Mouse (Mus musculus): ENCODE measurements around the gene Slc34a3.
A peak's percentile ranks its signal among the peaks of the same experiment; 100 is the strongest.

The Slc34a3 gene

DNA sequence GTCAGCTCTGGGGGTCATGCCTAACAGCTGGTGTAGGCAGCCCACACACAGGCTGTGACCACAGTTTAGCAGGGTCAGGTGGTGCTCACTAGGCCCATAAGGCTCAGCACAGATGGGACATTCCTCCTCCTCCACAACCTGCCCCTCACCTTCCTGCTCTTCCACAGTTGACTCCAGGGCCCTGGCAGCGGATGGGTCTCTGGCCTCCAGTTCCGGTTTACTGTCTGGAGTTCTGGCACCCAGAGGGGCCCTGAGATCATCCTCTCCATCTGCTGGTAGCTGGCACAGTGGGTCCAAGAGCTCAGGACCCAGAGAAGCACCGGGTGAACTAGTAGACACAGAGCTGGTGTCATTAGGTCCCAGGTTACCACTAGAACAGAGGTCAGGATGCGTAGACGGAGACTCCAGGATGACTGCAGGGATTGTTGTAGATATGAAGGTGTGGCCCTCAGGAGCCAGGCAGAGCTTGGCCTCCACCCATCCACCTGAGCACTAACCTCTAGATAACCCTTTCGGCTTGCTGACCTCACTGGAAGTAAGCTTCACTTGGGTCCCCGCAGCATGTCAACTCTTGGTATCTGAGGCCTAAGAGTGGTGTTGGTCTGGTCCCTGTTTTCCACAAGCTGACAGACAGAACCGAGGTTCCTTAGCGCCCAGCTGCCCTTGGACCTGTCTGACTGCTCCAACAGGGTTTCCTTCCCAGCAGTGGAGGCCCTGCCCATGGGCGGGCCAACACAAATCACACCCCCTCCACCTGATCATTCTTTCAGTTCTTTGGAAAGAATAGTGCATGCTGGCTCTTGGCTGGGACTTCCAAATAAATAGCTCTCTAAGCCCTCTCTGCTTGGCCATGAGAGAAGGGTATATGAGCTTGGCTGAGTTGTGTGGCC lies 12.3 kb upstream of the Slc34a3 start, which contains the start of gene AL732309.1:
Gene AL732309.1, minus strand, starts transcription at position 681 of the 890 bp plus-strand sequence.
- DNase-seq, result peak; percentile 60

- DNase-seq, result peak; percentile 52
Measured at GRCm38 (mm10) chr2:25244144-25244543, 10.0 kb upstream of the Slc34a3 start.

GRCm38 (mm10) chr2:25243342-25243741 lies 9.2 kb upstream of the Slc34a3 start:
- DNase-seq, result no peak

DNA sequence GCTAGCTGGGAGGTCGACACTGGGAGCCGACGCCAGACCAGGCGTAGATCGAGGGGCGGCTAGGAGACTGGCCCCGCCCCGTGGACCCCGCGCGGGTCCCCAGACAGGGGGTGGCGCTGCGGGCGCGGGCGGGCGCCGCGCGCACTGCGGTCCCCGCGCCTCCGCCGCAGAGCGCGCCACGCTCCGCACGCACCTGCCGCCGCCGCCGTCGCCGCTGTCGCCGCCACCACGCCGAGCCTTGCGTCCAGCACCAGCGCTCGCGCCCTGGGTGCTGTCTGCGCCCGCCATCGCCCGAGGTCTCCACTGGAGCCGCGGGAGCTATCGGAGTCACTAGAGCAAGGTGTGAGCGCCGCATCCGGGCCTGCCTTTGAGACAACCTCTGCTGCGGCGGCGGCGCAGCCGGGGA lies 7.9 kb upstream of the Slc34a3 start, which contains the start of the genes Rnf208 and Cysrt1:
Gene Rnf208, plus strand, starts transcription at position 155 of the 406 bp plus-strand sequence.
Gene Cysrt1, minus strand, starts transcription at position 352 of the 406 bp plus-strand sequence.
- no peak for DNase-seq

GRCm38 (mm10) chr2:25241438-25241775 lies 7.2 kb upstream of the Slc34a3 start:
- DNase-seq, result no peak

- peak; percentile 90 for DNase-seq
Measured at GRCm38 (mm10) chr2:25240723-25241437, 6.7 kb upstream of the Slc34a3 start.

DNA sequence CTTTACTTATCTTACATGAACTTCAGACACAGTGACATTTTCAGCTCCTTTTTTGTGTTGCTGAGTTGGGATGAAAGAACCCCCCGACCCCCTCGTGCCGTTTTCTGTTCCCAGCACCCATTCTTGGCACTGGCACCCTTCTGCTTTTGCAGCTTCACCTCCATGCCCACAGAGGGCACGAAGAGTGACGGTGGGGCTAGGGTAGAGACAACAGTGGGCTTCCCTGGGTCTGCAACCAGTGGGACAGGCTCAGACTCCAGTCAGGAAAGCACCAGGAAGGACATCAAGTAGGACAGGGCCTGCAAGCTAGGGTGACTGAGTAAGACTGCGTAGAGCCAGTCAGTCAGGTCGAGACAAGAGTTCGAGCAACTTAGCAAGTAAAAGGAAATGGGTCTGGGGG lies 6.1 kb upstream of the Slc34a3 start:
- DNase-seq, result no peak

DNA sequence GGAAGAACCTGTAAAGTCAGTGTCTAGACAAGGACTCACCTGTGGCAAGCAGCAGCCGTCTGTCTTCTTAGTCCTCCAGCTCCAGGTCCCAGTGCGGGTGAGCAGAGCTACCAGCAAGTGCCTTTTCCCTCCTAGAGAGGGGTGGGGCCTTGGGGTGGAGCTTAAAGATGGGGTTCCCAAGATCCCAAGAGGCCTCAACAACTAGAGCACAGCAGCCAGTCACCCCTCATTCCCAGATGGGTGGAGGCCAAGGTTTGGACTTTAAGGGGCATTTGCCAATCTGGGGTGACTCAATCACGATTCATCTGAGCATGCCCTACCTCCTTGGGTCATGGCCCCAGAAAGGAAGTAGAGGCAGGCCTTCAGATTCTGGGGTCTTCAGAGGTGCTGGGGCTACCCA lies 5.6 kb upstream of the Slc34a3 start:
- no peak for DNase-seq

- no peak for DNase-seq
Measured at GRCm38 (mm10) chr2:25238106-25238505, 3.9 kb upstream of the Slc34a3 start.

DNA sequence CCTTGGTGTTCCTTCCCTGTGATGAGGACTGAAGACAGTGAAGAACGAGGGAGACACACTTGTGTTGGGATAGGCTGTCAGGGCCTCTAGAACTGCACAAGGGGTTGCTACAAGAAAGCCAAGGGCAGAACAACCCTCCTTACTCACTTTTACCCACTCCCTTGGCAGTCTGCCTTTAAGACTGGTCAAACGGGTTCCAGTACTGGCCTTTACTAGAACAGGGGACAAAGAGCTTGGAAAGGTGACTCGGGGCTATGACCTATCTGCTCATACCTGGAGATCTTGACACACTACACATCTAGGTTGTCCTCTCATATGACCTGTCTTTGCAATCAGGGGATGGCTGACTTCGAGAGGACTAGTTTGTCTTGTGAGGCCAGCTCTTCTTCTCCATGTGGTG lies 3.4 kb upstream of the Slc34a3 start:
- peak; percentile 78 for DNase-seq

DNA sequence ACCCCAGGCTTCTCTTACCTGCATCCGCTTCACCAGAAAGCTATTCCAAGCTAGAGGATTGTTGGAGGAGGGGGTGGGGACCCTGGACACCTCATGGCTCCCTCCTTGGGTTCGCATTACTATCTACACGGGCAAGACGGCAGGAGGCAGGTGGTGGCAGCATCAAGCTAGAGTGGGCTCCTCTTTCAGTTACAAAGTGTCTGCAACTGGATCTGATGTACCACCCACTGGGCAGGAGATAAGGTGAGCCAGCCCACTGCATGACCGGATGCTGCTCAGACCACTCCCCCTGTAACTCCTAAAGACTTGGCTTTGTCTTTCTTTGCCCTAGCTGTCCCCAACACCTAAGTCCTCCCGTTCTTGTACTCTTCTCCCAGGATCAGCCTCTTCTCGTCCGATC lies 2.5 kb upstream of the Slc34a3 start, which contains the start of gene Rnf224:
Gene Rnf224, minus strand, starts transcription at position 174 of the 400 bp plus-strand sequence.
- no peak for DNase-seq

DNA sequence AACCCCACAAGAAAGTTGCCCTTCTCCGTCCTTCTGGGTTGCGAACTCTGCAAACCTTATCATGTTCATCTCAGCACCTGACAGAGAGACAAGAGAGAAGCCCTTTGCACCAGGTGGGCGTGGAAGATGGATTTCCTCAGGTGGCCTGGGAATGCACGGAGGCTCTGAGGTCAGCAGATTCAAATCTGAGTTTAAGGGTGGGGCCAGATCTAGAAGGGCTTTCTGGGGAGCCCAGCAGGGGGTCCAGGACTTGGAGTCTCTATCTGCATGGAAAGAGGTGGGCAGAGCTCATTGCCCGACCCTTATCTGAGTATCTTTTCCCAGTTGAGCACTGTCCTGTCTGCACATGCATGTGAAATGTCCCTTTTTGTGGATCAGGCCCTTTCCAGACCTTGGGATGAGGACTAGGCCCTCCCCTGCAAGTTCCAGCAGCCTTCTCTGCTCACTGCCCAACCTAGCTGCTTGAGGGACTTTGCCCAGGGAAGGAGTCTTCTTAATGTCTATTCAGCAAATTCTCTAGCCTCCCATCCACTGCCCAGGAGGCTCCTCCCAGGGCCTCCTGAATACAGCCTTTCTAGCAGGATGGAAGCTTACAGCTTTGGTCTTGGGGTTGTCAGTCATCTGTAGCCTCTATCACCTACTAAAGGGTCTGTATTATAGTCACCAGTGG lies 522 bp upstream of the Slc34a3 start:
- peak; percentile 83 for DNase-seq

DNA sequence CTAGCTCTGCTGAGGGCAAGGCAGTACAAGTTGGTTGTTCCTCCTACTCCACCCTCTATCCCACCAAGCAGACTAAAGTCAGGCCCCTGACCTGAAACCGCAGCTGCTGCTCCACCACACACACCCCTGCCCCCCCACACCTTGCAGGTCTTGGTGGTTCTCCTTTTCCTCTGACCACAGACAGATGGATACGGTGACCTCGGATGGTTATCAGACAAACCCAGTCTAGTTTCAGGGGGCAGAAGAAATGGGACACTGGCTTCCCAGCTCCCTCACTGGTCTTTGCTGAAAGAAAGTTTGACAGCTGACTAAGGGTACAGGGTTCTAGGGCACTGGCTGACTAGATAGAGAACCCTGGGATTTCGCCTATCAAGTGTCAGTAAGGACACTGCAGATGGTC lies 743 bp downstream of the Slc34a3 start:
- DNase-seq, result no peak

- DNase-seq, result no peak
Measured at GRCm38 (mm10) chr2:25231038-25231437, 3.1 kb downstream of the Slc34a3 start.

GRCm38 (mm10) chr2:25230581-25230980 lies 3.6 kb downstream of the Slc34a3 start:
- no peak for DNase-seq

DNA sequence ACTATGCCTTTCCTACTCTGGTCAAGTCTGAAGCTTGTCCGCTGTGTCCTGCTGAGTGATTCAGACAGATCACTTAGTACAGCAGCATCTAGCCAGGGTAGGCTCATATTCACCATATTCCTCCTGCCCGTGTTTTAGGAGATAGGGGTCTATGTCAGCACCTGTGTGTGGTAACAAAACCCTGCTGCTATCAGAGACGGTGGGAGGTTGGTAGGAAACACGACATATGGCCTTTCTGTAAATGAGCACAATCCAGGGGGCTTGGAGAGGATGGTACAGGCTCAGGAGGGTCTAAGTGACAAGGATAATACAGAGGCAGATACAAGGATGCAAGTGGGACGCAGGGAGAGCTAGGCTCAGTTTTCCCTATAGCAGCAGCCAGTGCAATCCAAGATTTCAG lies 4.6 kb downstream of the Slc34a3 start:
- DNase-seq, result no peak

DNA sequence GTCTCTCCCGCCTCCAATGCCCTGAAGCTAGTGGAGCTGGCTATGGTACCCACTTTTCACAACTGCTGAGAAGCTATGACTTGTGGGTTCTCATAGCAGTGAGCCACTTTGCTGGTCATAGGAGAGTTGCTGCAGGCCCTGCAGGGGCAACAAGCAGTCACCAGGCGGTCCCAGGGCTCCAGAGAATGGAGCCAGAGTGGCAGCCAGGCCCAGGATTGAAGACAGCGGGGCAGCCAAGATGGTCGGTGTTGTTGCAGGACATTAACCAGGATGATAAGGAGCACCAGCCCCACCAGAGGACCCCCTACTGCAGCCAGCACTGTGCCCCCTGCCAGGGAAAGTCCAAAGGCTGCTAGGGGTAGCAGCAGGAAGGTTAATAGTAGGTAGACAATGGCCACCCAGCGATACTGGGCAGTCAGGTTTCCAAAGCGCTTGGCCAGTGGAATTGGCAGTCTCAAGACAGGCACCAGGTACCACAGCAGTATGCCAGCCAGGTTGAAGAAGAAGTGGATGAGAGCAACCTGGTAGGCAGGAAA lies 5.1 kb downstream of the Slc34a3 start:
- no peak for DNase-seq

DNA sequence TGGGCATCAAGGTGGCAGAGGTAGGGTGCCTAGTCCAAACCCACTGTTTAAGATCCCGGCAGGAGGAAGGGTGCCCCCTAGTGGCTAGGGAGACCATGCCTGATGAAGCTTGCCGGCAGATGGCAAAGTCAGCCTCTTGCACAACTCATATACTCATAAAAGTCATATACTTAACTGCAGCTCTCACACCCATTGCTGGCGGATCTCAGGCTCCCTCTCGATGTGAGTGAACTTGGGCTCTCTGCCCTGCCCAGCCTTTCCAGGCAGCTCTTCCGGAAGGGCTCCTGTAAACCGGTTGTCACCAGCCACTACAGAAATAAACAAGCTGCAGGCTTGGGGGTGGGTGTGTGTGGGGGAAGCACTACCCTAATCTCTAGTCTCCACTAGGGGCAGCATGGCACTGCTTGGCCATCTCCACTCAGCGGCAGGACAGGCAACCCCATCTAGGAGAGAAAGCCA lies 5.7 kb downstream of the Slc34a3 start:
- peak; percentile 96 for DNase-seq

- DNase-seq, result peak; percentile 20
Measured at GRCm38 (mm10) chr2:25227406-25227805, 6.8 kb downstream of the Slc34a3 start.

DNA sequence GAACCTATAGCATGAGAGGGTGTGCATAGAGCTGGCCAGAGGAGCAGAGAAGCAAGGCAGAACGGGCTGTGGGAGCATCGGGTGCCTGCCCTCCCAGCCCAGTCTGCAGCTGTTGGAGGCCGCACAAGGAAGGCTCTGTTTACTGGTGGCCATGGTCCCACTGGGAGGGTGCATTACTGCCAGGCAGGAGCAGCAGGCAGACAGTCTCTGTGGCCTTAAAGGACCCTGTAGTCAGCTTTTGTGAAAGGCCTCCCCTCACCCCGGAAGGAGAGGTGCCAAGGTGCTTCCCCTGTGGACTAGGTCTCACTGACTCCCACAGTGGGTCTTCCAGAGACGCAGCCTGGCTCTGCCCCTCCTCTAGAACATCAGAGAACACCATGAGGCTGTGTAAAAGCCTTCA lies 7.3 kb downstream of the Slc34a3 start:
- peak; percentile 28 for DNase-seq

- peak; percentile 37 for DNase-seq
Measured at GRCm38 (mm10) chr2:25225811-25226379, 8.3 kb downstream of the Slc34a3 start.
